Comparison of ENCODE assay signal across 8 mouse cellular contexts in genomic region chr3:138442612-138443464, GRCm38 (mm10). TPM values are rescaled to one million over a fixed set of nuclear protein-coding genes. Genes with fewer than 3 reads are reported as not detected.
DNase-seq lines count a peak whose midpoint lies in the region; ATAC-seq and TF ChIP-seq lines count a peak whose summit lies in the region.

Gene Adh5 (plus strand): TSS chr3:138443093.

- peak; percentile 61 for TF ChIP-seq CTCF in liver, embryonic 14.5 days (IDR thresholded peaks at IDR 0.05; ENCODE audit: low read depth)
- peak; percentile 48 for TF ChIP-seq CTCF in stomach, postnatal 0 days (IDR thresholded peaks at IDR 0.05; ENCODE audit: low read depth)

- no peaks in the 10 kb centered on the region for H3K9me3 ChIP-seq in forebrain, embryonic 10.5 days
- no peaks in the 10 kb centered on the region for H3K9me3 ChIP-seq in heart, embryonic 15.5 days (replicated peaks)
- H3K9me3 ChIP-seq in liver, embryonic 14.5 days (ENCODE audit: control insufficient read depth, low read length) = no peaks in the 10 kb centered on the region
- H3K9me3 ChIP-seq in neural tube, embryonic 11.5 days (ENCODE audit: control insufficient read depth, low read length) = no peaks in the 10 kb centered on the region
- H3K9me3 ChIP-seq in stomach, postnatal 0 days (ENCODE audit: control insufficient read depth, low read length) = no peaks in the 10 kb centered on the region

- H3K9ac ChIP-seq in heart, embryonic 15.5 days = peak within 1 kb of the TSS; percentile 98
- peak within 1 kb of the TSS; percentile 68 for H3K9ac ChIP-seq in liver, embryonic 14.5 days (replicated peaks)
- peak within 1 kb of the TSS; percentile 91 for H3K9ac ChIP-seq in neural tube, embryonic 11.5 days (ENCODE audit: low read length)
- peak within 1 kb of the TSS; percentile 83 for H3K9ac ChIP-seq in stomach, postnatal 0 days (ENCODE audit: low read length)

- no peaks in the 10 kb centered on the region for H3K27me3 ChIP-seq in forebrain, embryonic 10.5 days (ENCODE audit: poor library complexity, severe bottlenecking)
- no peaks in the 10 kb centered on the region for H3K27me3 ChIP-seq in heart, embryonic 15.5 days
- H3K27me3 ChIP-seq in liver, embryonic 14.5 days (ENCODE audit: control insufficient read depth, insufficient read depth, low read length) = no peaks in the 10 kb centered on the region
- H3K27me3 ChIP-seq in neural tube, embryonic 11.5 days (ENCODE audit: control insufficient read depth, insufficient read depth, low read length) = no peaks in the 10 kb centered on the region
- H3K27me3 ChIP-seq in stomach, postnatal 0 days (ENCODE audit: control insufficient read depth, insufficient read depth, low read length) = no peaks in the 10 kb centered on the region

- WGBS in forebrain, embryonic 10.5 days = under 1% methylated on average over 86 of the region's 86 CpGs
- WGBS in heart, embryonic 15.5 days = under 1% methylated on average over 86 of the region's 86 CpGs
- WGBS in liver, embryonic 14.5 days (ENCODE audit: insufficient replicate concordance) = under 1% methylated on average over 86 of the region's 86 CpGs
- WGBS in neural tube, embryonic 11.5 days = under 1% methylated on average over 80 of the region's 86 CpGs
- WGBS in stomach, postnatal 0 days = under 1% methylated on average over 86 of the region's 86 CpGs

- TF ChIP-seq EP300 in liver, embryonic 14.5 days (IDR thresholded peaks at IDR 0.05; ENCODE audit: low read depth) = peak; percentile 42; the same call in 1 of the 2 replicates
- TF ChIP-seq EP300 in stomach, postnatal 0 days (optimal IDR thresholded peaks at IDR 0.05) = no peak

- peak within 1 kb of the TSS; percentile 95 for H3K4me2 ChIP-seq in heart, embryonic 15.5 days
- peak within 1 kb of the TSS; percentile 97 for H3K4me2 ChIP-seq in liver, embryonic 14.5 days (ENCODE audit: low read depth)
- peak within 1 kb of the TSS; percentile 80 for H3K4me2 ChIP-seq in neural tube, embryonic 11.5 days (ENCODE audit: low read depth)
- peak within 1 kb of the TSS; percentile 88 for H3K4me2 ChIP-seq in stomach, postnatal 0 days (replicated peaks; ENCODE audit: low read depth)

- peak within 1 kb of the TSS; percentile 70 for H3K4me3 ChIP-seq in forebrain, embryonic 10.5 days
- peak within 1 kb of the TSS; percentile 96 for H3K4me3 ChIP-seq in heart, embryonic 15.5 days
- peak within 1 kb of the TSS; percentile 80 to 81 for H3K4me3 ChIP-seq in liver, embryonic 14.5 days (ENCODE audit: insufficient read depth in 1 of 2, low read depth in 2 of 2, low read length in 2 of 2)
- H3K4me3 ChIP-seq in neural tube, embryonic 11.5 days (ENCODE audit: low read depth, low read length) = peak within 1 kb of the TSS; percentile 89
- H3K4me3 ChIP-seq in stomach, postnatal 0 days (ENCODE audit: low read depth, low read length) = peak within 1 kb of the TSS; percentile 86

- H3K36me3 ChIP-seq in forebrain, embryonic 10.5 days (replicated peaks) = peaks cover 30% of the 10 kb centered on the region
- H3K36me3 ChIP-seq in heart, embryonic 15.5 days = peaks cover 24% of the 10 kb centered on the region
- peaks cover 6% of the 10 kb centered on the region; the same call in 1 of the 2 replicates for H3K36me3 ChIP-seq in liver, embryonic 14.5 days (replicated peaks; ENCODE audit: control insufficient read depth, insufficient read depth, low read depth)
- H3K36me3 ChIP-seq in neural tube, embryonic 11.5 days (ENCODE audit: control insufficient read depth, insufficient read depth, low read length) = no peaks in the 10 kb centered on the region; the same call in none of the 2 replicates
- H3K36me3 ChIP-seq in stomach, postnatal 0 days (ENCODE audit: control insufficient read depth, insufficient read depth, low read length) = no peaks in the 10 kb centered on the region; the same call in 1 of the 2 replicates

- H3K27ac ChIP-seq in forebrain, embryonic 10.5 days = peak within 1 kb of the TSS; percentile 95
- H3K27ac ChIP-seq in heart, embryonic 15.5 days = peak within 1 kb of the TSS; percentile 93
- peak within 1 kb of the TSS; percentile 16 for H3K27ac ChIP-seq in liver, embryonic 14.5 days
- H3K27ac ChIP-seq in neural tube, embryonic 11.5 days (ENCODE audit: low read depth, low read length) = peak within 1 kb of the TSS; percentile 78
- peak within 1 kb of the TSS; percentile 85 for H3K27ac ChIP-seq in stomach, postnatal 0 days (replicated peaks)

- peak; percentile 96 for ATAC-seq in CD4-positive, CD25-positive, alpha-beta regulatory T cell, adult 4 months
- ATAC-seq in heart, embryonic 15.5 days (replicated peaks; ENCODE audit: insufficient number of reproducible peaks, insufficient read depth, low FRiP score, low read depth) = peak; percentile 99
- ATAC-seq in liver, embryonic 14.5 days (ENCODE audit: insufficient read depth) = peak; percentile 100
- ATAC-seq in neural tube, embryonic 11.5 days (ENCODE audit: insufficient read depth, low FRiP score, low TSS enrichment) = peak; percentile 98
- ATAC-seq in stomach, postnatal 0 days (ENCODE audit: low FRiP score, low TSS enrichment) = peak; percentile 100

- DNase-seq in c-Kit-negative CD71-positive TER-119-positive erythroid progenitor cells, embryonic 14.5 days (ENCODE audit: low read depth, low spot score) = peak; percentile 87
- DNase-seq in forebrain, embryonic 10.5 days (ENCODE audit: extremely low spot score, low spot score) = peak; percentile 96
- peak; percentile 93 to 95 for DNase-seq in kidney, postnatal 25 days
- peak; percentile 81 to 84 (median 83) for DNase-seq in liver, embryonic 14.5 days (ENCODE audit: low read depth in 3 of 3, low spot score in 3 of 3)
- DNase-seq in neural tube, embryonic 11.5 days (ENCODE audit: low spot score) = peak; percentile 97
- peak; percentile 97 for DNase-seq in stomach, postnatal 0 days (ENCODE audit: low spot score)

- H3K4me1 ChIP-seq in forebrain, embryonic 10.5 days = peaks cover 28% of the 10 kb centered on the region
- peaks cover 12% of the 10 kb centered on the region for H3K4me1 ChIP-seq in heart, embryonic 15.5 days (replicated peaks)
- peaks cover 2 to 8% of the 10 kb centered on the region in 2 experiments; a peak in 3 of 4 replicates for H3K4me1 ChIP-seq in liver, embryonic 14.5 days (replicated peaks; ENCODE audit: control insufficient read depth in 2 of 2, insufficient read depth in 2 of 2, low read length in 1 of 2)
- H3K4me1 ChIP-seq in neural tube, embryonic 11.5 days (ENCODE audit: control insufficient read depth, insufficient read depth, low read length) = no peaks in the 10 kb centered on the region
- no peaks in the 10 kb centered on the region for H3K4me1 ChIP-seq in stomach, postnatal 0 days (replicated peaks; ENCODE audit: control insufficient read depth, insufficient read depth)

RNA-seq across cellular contexts. Expression of gene Adh5, which starts in this region (rescaled TPM):
- 100 to 1,000 TPM; 118 to 126 TPM for polyA plus RNA-seq in CD4-positive, CD25-positive, alpha-beta regulatory T cell, adult 4 months (2017; shearing (Covaris generic))
- 276 and 281 TPM in 2 replicates for polyA plus RNA-seq in forebrain, embryonic 10.5 days (2016; fragmentation: Nextera tagmentation; extraction: Ambion mirVana)
- 152 and 163 TPM in 2 replicates for polyA plus RNA-seq in heart, embryonic 15.5 days (2015; fragmentation: Nextera tagmentation; extraction: Ambion mirVana)
- 27.6 and 38.9 TPM in 2 replicates for polyA plus RNA-seq in liver, embryonic 14.5 days (2012; rRNA removed)
- polyA plus RNA-seq in liver, embryonic 14.5 days (2014; fragmentation: Nextera tagmentation; extraction: Ambion mirVana) = 87.4 and 92.6 TPM in 2 replicates
- 248 and 254 TPM in 2 replicates for polyA plus RNA-seq in neural tube, embryonic 11.5 days (2014; fragmentation: Nextera tagmentation; extraction: Ambion mirVana)
- polyA plus RNA-seq in stomach, postnatal 0 days (2015; fragmentation: Nextera tagmentation; extraction: Ambion mirVana) = 99.8 and 104 TPM in 2 replicates

Comparison
In these comparisons a context has a peak if more than half of its experiments do, and no peak if none do; other contexts are left out.
1. Peak in every context shown above with its lines: DNase-seq, ATAC-seq, H3K4me3 ChIP-seq and H3K27ac ChIP-seq.
2. H3K27ac ChIP-seq: peak in every context shown above with its lines; median percentile 95 in forebrain, embryonic 10.5 days; 93 in heart, embryonic 15.5 days; 85 in stomach, postnatal 0 days; 78 in neural tube, embryonic 11.5 days; 16 in liver, embryonic 14.5 days.